Mouse (Mus musculus) G1E (cell line): ENCODE measurements around the gene Hoxd3.

Source experiments
- CTCF ChIP-seq: IDR thresholded peaks from 2 replicates; pipeline ENCODE4 v1.5.1; 2012; ENCODE audit warnings: low read depth, low read length, inconsistent platforms, mixed read lengths
- GATA1 ChIP-seq: IDR thresholded peaks from 2 replicates; pipeline ENCODE4 v1.6.1; 2012; ENCODE audit warnings: borderline replicate concordance, low read length, inconsistent platforms, mixed read lengths
- GATA2 ChIP-seq: IDR thresholded peaks from 2 replicates; pipeline ENCODE4 v1.6.1; 2012; ENCODE audit warnings: low read depth, low read length, inconsistent platforms, borderline replicate concordance
- TAL1 ChIP-seq: conservative IDR thresholded peaks from 2 replicates; pipeline ENCODE4 v1.6.1; 2012; ENCODE audit warnings: low read depth, low read length, inconsistent platforms, mixed read lengths

- TF ChIP-seq TAL1 (no peak), CTCF (no peak), GATA1 (no peak), GATA2 (no peak)
These were observed 34.6 kb upstream of the Hoxd3 start for GRCm38 (mm10) chr2:74677106-74677505.
